Mouse (Mus musculus) liver, embryonic 11.5 days (tissue): Measurements from ENCODE around the gene Tnfsf15. TPM values are rescaled to one million over a fixed set of nuclear protein-coding genes. Genes with fewer than 3 reads are reported as not detected.

Experiments used
- ATAC-seq: fragments of 200-750 bp; cut with Nextera tagmentation; replicated peaks from 2 replicates; pipeline ENCODE4 v1.8.0; 2017; ENCODE audit warnings: moderate number of reproducible peaks, mild to moderate bottlenecking, moderate TSS enrichment, moderate library complexity; ENCODE audit not compliant: low FRiP score
- DNase-seq: peaks from one replicate; pipeline ENCODE4 v3.0.0-alpha.2; 2017; ENCODE audit warnings: low spot score
- H3K27ac ChIP-seq: fragments of 300-500 bp; sonication (generic); 2 replicates; pipeline ENCODE4 v1.5.1; 2014; ENCODE audit warnings: mild to moderate bottlenecking, low read depth, low read length, control low read depth
- H3K27me3 ChIP-seq: fragments of 300-500 bp; sonication (generic); replicated peaks from 2 replicates; pipeline ENCODE4 v1.6.1; 2014; ENCODE audit warnings: low read length, mixed read lengths; ENCODE audit not compliant: control insufficient read depth, insufficient read depth
- H3K36me3 ChIP-seq: fragments of 300-500 bp; sonication (generic); 2 replicates; pipeline ENCODE4 v1.6.1; 2014; ENCODE audit warnings: mild to moderate bottlenecking, low read length, moderate library complexity, mixed read lengths; ENCODE audit not compliant: control insufficient read depth, insufficient read depth
- H3K4me1 ChIP-seq: fragments of 300-500 bp; sonication (generic); replicated peaks from 2 replicates; pipeline ENCODE4 v1.6.1; 2014; ENCODE audit warnings: low read length, mixed read lengths; ENCODE audit not compliant: control insufficient read depth, insufficient read depth
- H3K4me2 ChIP-seq: fragments of 300-500 bp; sonication (generic); 2 replicates; pipeline ENCODE4 v1.6.1; 2014; ENCODE audit warnings: mild to moderate bottlenecking, control low read depth, moderate library complexity
- H3K4me3 ChIP-seq: fragments of 300-500 bp; sonication (generic); 2 replicates; pipeline ENCODE4 v1.5.1; 2014; ENCODE audit warnings: low read depth, low read length, control low read depth
- H3K9ac ChIP-seq: fragments of 300-500 bp; sonication (generic); 2 replicates; pipeline ENCODE4 v1.6.1; 2014; ENCODE audit warnings: low read depth, low read length, control low read depth
- H3K9me3 ChIP-seq: fragments of 300-500 bp; sonication (generic); 2 replicates; pipeline ENCODE4 v1.6.1; 2016; ENCODE audit warnings: low read length, inconsistent platforms, mixed read lengths; ENCODE audit not compliant: control insufficient read depth
- WGBS: fragments of 180-500 bp; shearing (Covaris S2); extraction: QIAGEN DNeasy Blood & Tissue Kit; methylation state at CpG from one replicate; pipeline ENCODE4 v1.1.7; 2014; 5-methylcytosine and 5-hydroxymethylcytosine counted together
- polyA plus RNA-seq: library from polyadenylated mRNA; unstranded; fragments of >200 nt; fragmentation: Nextera tagmentation; extraction: Ambion mirVana; gene quantifications from 2 replicates; pipeline ENCODE4 v1.2.1, GENCODE M21; 2014

Gene Tnfsf15
- polyA plus RNA-seq: 0.08 TPM in 1 of 2 replicates, not detected in the other

DNA sequence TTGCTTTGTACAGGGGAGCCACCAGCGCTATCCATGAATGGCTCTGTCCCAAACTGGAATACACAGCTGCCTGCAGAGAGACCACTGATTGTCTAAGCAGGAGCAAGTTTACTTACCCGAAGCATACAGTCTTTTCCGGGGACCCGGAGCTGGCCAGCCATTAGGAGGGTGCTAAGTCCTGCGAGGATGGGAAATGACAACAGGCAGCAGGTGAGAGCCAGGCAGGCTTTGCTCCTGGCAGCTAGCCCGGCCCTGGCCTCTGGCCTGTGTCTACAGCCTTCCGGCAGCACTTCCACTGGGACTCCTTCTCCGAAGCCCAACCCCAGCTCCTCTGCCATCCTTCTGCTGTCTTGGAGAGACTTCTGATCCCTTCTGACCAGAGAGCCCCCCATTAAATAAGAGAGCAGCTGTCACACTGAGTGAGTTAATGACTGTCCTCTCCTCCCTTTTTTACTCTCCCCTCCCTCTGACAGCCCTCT is at the start of gene Tnfsf15:
Tnfsf15 (minus strand) TSS at position 421 of the 479 bp plus-strand sequence.
- ATAC-seq: no peak
- H3K27me3 ChIP-seq: peaks cover 3% of the 10 kb centered on the region; the same call in 1 of the 2 replicates
- WGBS: 49% methylated on average over 8 of the region's 8 CpGs
- H3K9me3 ChIP-seq: no peaks in the 10 kb centered on the region
- no peak for DNase-seq
- H3K36me3 ChIP-seq: no peaks in the 10 kb centered on the region
- no peak within 1 kb of the TSS for H3K4me2 ChIP-seq
- H3K27ac ChIP-seq: no peak within 1 kb of the TSS
- no peak within 1 kb of the TSS for H3K9ac ChIP-seq
- no peak within 1 kb of the TSS for H3K4me3 ChIP-seq
- no peaks in the 10 kb centered on the region for H3K4me1 ChIP-seq

GRCm38 (mm10) chr4:63792328-63792727 is 47.4 kb upstream of the Tnfsf15 start:
- WGBS: 86% methylated on average over 3 of the region's 3 CpGs
- no peak overlapping the region for H3K9ac ChIP-seq
- no peak for ATAC-seq

DNA sequence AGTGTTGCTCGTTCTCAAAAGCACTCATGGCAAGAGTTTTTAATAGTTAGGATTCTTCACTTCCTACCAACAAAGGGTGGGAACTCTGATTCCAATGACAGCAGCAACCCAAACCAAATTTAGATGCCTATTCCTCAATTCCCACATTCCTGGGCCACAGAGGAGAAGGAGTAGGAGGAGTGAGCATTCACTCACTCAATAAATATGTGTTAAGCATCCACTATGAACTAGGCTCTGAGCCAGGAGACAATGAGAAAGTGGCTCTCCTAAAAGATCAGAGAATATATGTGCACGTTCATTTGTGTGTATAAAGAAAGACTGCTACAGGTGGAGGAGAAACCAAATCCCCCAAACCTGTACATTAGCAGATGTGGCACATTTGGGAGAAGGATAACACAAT is 40.6 kb upstream of the Tnfsf15 start:
- Histone ChIP-seq H3K36me3 (no peaks in the 10 kb centered on the region), H3K4me3 (no peak overlapping the region), H3K27me3 (no peaks in the 10 kb centered on the region), H3K27ac (no peak overlapping the region), H3K4me2 (no peak overlapping the region), H3K9ac (no peak overlapping the region), H3K4me1 (no peaks in the 10 kb centered on the region), H3K9me3 (no peaks in the 10 kb centered on the region)
- no peak for ATAC-seq
- DNase-seq: no peak
- 53% methylated on average over 2 of the region's 2 CpGs for WGBS

More at GRCm38 (mm10) chr4:63792328-63792727, 47.4 kb upstream of the Tnfsf15 start:
- Histone ChIP-seq H3K27me3 (no peaks in the 10 kb centered on the region), H3K36me3 (no peaks in the 10 kb centered on the region), H3K4me2 (no peak overlapping the region), H3K4me3 (no peak overlapping the region), H3K4me1 (no peaks in the 10 kb centered on the region), H3K9me3 (no peaks in the 10 kb centered on the region), H3K27ac (no peak overlapping the region)
- DNase-seq: no peak

DNA sequence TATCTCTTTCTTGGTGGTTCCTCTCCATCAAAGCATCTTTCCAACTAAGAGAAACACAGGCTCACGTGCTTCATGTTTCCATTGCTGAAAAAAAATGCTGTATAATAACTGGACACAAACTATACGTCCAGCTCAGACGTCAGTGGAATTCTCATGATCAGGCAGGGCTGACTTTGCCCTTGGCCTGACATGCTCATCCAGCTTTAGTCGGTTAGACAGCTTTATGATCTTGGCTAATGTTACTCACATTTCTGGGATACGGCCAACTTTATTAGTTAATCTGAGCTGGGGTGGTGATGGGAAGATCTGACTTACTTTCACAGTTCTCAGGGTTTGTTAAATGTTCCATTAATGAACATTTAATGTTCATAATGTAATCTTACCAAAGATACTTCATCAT is 38.9 kb upstream of the Tnfsf15 start:
- Histone ChIP-seq H3K36me3 (no peaks in the 10 kb centered on the region), H3K9ac (no peak overlapping the region), H3K4me3 (no peak overlapping the region), H3K27me3 (no peaks in the 10 kb centered on the region), H3K4me1 (no peaks in the 10 kb centered on the region), H3K9me3 (no peaks in the 10 kb centered on the region), H3K4me2 (no peak overlapping the region), H3K27ac (no peak overlapping the region)
- no peak for DNase-seq
- WGBS: 80% methylated on average over 5 of the region's 5 CpGs
- ATAC-seq: no peak

DNA sequence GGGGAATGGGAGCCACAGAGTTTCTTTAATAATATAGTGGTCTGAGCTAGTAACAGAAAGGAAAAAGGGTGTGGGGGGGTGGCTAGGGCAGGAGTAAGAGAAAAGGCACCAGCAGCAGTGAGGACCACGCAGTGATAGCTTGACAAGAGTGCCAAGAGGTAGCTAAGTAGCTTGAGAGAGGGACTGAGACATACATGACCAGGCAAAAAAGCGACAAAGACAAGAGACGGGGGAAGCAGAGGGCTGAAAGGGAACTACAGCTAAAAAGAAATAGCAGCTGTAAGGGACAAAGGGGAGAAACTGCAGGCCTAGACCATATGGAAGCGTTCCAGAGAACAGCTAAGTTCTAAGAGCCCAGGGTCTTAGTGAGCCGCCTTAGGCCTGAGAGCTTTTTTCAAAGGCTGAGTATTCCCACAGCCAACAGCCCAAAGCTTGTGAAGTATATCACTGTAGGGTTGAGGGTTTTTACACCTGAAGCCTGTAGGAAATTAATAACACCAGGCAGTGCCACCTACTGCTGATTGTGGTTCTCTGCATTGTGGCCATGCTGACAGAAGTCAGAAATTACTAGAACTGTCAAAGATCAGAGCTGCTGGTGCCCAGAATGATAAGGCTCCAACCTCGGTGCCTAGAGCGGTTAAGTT is 38.2 kb upstream of the Tnfsf15 start:
- H3K4me3 ChIP-seq: no peak overlapping the region
- DNase-seq (no peak), ATAC-seq (no peak)
- WGBS: 69% methylated on average over 7 of the region's 7 CpGs
- H3K4me1 ChIP-seq: no peaks in the 10 kb centered on the region
- H3K27me3 ChIP-seq: no peaks in the 10 kb centered on the region
- H3K36me3 ChIP-seq: no peaks in the 10 kb centered on the region
- no peak overlapping the region for H3K27ac ChIP-seq
- no peaks in the 10 kb centered on the region for H3K9me3 ChIP-seq
- no peak overlapping the region for H3K9ac ChIP-seq
- H3K4me2 ChIP-seq: no peak overlapping the region

DNA sequence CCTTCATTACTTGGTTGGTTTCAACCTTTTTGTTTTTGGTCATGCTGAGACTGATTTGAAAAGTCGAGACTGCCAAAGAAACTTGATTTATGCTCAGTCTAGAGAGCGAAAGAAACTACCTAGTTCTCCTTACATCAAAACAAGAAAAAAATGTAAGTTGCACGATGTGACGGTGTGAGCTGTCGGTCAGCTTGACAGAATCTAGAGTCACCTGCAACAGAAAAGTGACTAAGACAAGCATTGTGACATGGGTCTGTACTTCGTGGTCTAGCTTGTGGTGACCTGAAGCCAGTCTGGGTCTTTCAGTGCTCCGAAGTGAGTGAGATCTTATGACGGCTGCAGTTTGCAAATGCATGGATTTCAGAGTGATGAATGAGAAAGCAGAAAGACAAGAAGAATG is 32.3 kb upstream of the Tnfsf15 start:
- Histone ChIP-seq H3K4me2 (no peak overlapping the region), H3K27me3 (no peaks in the 10 kb centered on the region), H3K9ac (no peak overlapping the region), H3K4me1 (no peaks in the 10 kb centered on the region), H3K4me3 (no peak overlapping the region), H3K9me3 (no peaks in the 10 kb centered on the region), H3K27ac (no peak overlapping the region), H3K36me3 (no peaks in the 10 kb centered on the region)
- ATAC-seq (no peak), DNase-seq (no peak)
- WGBS: 80% methylated on average over 8 of the region's 8 CpGs

- H3K36me3 ChIP-seq: no peaks in the 10 kb centered on the region
- WGBS: 56% methylated on average over 8 of the region's 8 CpGs
- H3K27me3 ChIP-seq: no peaks in the 10 kb centered on the region
- no peak for DNase-seq
- no peak overlapping the region for H3K4me3 ChIP-seq
- no peak overlapping the region for H3K9ac ChIP-seq
- no peak overlapping the region for H3K27ac ChIP-seq
- H3K9me3 ChIP-seq: no peaks in the 10 kb centered on the region
- no peak for ATAC-seq
- no peak overlapping the region for H3K4me2 ChIP-seq
- no peaks in the 10 kb centered on the region for H3K4me1 ChIP-seq
These were observed 28.6 kb upstream of the Tnfsf15 start for GRCm38 (mm10) chr4:63773306-63774090.

DNA sequence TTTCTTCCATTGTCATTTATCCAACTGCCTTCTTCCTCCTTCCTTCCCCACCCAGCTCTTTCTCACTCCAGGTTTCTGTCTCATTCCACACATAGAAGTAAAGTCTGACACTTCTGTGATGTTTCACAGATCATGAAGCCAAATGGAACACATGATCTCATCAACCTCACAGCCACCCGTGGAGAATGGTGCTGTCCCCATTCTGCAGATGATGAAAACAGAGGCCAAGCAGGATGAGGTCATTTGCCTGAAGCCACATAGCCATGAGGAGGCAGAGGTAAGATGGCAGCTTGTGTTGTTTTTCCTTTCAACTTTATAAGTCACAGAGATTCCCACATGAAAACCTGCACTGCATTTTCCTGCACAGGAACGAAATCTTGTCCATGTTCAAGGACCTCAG is 27.6 kb upstream of the Tnfsf15 start:
- H3K9me3 ChIP-seq: no peaks in the 10 kb centered on the region
- H3K27ac ChIP-seq: no peak overlapping the region
- no peak overlapping the region for H3K4me2 ChIP-seq
- no peak overlapping the region for H3K9ac ChIP-seq
- DNase-seq: no peak
- no peak overlapping the region for H3K4me3 ChIP-seq
- WGBS: 80% methylated on average over 2 of the region's 2 CpGs
- no peaks in the 10 kb centered on the region for H3K36me3 ChIP-seq
- H3K27me3 ChIP-seq: no peaks in the 10 kb centered on the region
- ATAC-seq: no peak
- no peaks in the 10 kb centered on the region for H3K4me1 ChIP-seq

GRCm38 (mm10) chr4:63771291-63771690 is 26.4 kb upstream of the Tnfsf15 start:
- no peak for ATAC-seq
- 65% methylated on average over 4 of the region's 4 CpGs for WGBS
- H3K4me3 ChIP-seq: no peak overlapping the region

More at GRCm38 (mm10) chr4:63771291-63771690, 26.4 kb upstream of the Tnfsf15 start:
- no peak for DNase-seq
- Histone ChIP-seq H3K4me1 (no peaks in the 10 kb centered on the region), H3K27ac (no peak overlapping the region), H3K4me2 (no peak overlapping the region), H3K9ac (no peak overlapping the region), H3K9me3 (no peaks in the 10 kb centered on the region), H3K27me3 (no peaks in the 10 kb centered on the region), H3K36me3 (no peaks in the 10 kb centered on the region)
